Mouse (Mus musculus): ENCODE results near the gene Piezo1. TPM values are rescaled to one million over a fixed set of nuclear protein-coding genes. Genes with fewer than 3 reads are reported as not detected.
A peak's percentile ranks its signal among the peaks of the same experiment; 100 is the strongest.

Piezo1 gene
- polyA plus RNA-seq, 1 experiment from 2014 or later, result 15.6 TPM

DNA sequence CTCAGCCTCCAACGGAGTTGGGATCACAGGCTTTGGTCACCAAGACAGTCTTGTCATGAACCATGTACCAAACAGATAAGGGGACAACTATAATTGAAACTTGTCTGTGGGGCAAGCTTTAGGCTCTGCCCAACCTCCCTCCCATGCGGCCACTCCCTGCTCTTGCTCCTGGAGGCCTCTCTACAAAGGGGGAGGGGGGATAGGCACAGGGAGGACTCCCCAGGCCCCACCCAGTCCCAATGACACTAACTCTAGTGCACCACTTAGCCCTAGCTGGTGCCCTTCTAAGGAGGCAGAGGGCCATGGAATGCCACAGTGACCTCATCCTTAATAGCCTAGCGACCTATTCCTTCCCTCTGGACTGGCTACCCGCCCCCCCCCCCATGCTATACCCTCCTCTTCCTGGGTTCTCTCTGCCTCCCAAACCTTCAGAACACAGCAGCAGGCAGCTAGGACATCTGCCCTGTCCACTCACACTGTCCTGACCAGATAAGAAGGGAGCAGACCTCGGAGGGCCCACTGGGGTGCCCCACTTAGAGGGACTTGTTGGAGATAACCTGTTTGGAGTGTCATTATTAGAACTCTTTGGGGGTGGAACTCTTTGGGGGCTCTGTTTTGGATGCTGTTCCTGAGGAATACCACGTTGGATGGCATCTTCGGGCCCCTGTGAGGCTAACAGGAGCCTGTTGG is 4.9 kb downstream of the Piezo1 start:
- WGBS, result 73% methylated on average over 7 of the region's 7 CpGs
- Histone ChIP-seq H3K9me3 (ENCODE audit: control insufficient read depth, low read depth, low read length) (no peaks in the 10 kb centered on the region), H3K4me2 (replicated peaks; ENCODE audit: low read depth, low read length) (no peak overlapping the region), H3K4me3 (ENCODE audit: low read depth, low read length) (no peak overlapping the region), H3K9ac (replicated peaks; ENCODE audit: low read depth, low read length) (no peak overlapping the region), H3K27ac (ENCODE audit: low read length) (no peak overlapping the region), H3K27me3 (ENCODE audit: control insufficient read depth, insufficient read depth, low read length) (no peaks in the 10 kb centered on the region), H3K4me1 (ENCODE audit: control insufficient read depth, insufficient read depth, low read length) (peaks cover 33% of the 10 kb centered on the region), H3K36me3 (ENCODE audit: control insufficient read depth, insufficient read depth, low read length) (no peaks in the 10 kb centered on the region)
- ATAC-seq (ENCODE audit: insufficient number of reproducible peaks, insufficient read depth, low FRiP score, low read depth), result peak; percentile 33; the same call in 1 of the 2 replicates

GRCm38 (mm10) chr8:122544138-122544537 is 7.0 kb downstream of the Piezo1 start:
- Histone ChIP-seq H3K27me3 (ENCODE audit: control insufficient read depth, insufficient read depth, low read length) (no peaks in the 10 kb centered on the region), H3K36me3 (ENCODE audit: control insufficient read depth, insufficient read depth, low read length) (no peaks in the 10 kb centered on the region), H3K4me3 (ENCODE audit: low read depth, low read length) (no peak overlapping the region), H3K4me2 (replicated peaks; ENCODE audit: low read depth, low read length) (no peak overlapping the region), H3K4me1 (ENCODE audit: control insufficient read depth, insufficient read depth, low read length) (peaks cover 27% of the 10 kb centered on the region), H3K27ac (ENCODE audit: low read length) (no peak overlapping the region), H3K9me3 (ENCODE audit: control insufficient read depth, low read depth, low read length) (no peaks in the 10 kb centered on the region), H3K9ac (replicated peaks; ENCODE audit: low read depth, low read length) (no peak overlapping the region)
- no peak for ATAC-seq (ENCODE audit: insufficient number of reproducible peaks, insufficient read depth, low FRiP score, low read depth)
- 87% methylated on average over 8 of the region's 8 CpGs for WGBS

- no peak overlapping the region for H3K27ac ChIP-seq (ENCODE audit: low read length)
- H3K9ac ChIP-seq (replicated peaks; ENCODE audit: low read depth, low read length), result no peak overlapping the region
- no peak overlapping the region for H3K4me3 ChIP-seq (ENCODE audit: low read depth, low read length)
- no peaks in the 10 kb centered on the region for H3K9me3 ChIP-seq (ENCODE audit: control insufficient read depth, low read depth, low read length)
- no peaks in the 10 kb centered on the region for H3K27me3 ChIP-seq (ENCODE audit: control insufficient read depth, insufficient read depth, low read length)
- ATAC-seq (ENCODE audit: insufficient number of reproducible peaks, insufficient read depth, low FRiP score, low read depth), result no peak
- no peak overlapping the region for H3K4me2 ChIP-seq (replicated peaks; ENCODE audit: low read depth, low read length)
- 94% methylated on average over 9 of the region's 9 CpGs for WGBS
- H3K36me3 ChIP-seq (ENCODE audit: control insufficient read depth, insufficient read depth, low read length), result no peaks in the 10 kb centered on the region
- peaks cover 15% of the 10 kb centered on the region for H3K4me1 ChIP-seq (ENCODE audit: control insufficient read depth, insufficient read depth, low read length)
Observed at GRCm38 (mm10) chr8:122538310-122539076, 12.6 kb downstream of the Piezo1 start.

DNA sequence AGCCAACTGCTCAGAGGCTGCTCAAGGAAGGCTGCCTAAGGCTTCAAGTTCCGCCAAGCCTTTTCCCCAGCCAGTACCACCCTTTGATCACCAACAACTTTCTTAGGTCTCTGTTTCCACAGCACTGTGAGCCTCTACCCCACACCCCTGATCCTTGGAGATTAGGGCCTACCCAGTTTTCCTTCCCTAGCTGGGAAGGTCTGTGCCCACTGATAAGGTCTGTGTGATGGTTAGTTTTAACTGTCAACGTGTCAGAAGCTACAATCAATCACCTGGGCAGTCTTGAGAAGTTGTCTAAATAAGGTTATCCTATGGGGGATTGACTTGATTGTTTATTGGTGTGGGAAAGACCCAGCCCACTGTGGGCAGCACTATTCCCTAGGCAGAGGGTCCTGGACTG is 13.3 kb downstream of the Piezo1 start:
- Histone ChIP-seq H3K9ac (replicated peaks; ENCODE audit: low read depth, low read length) (no peak overlapping the region), H3K36me3 (ENCODE audit: control insufficient read depth, insufficient read depth, low read length) (no peaks in the 10 kb centered on the region), H3K4me1 (ENCODE audit: control insufficient read depth, insufficient read depth, low read length) (peaks cover 15% of the 10 kb centered on the region), H3K27ac (ENCODE audit: low read length) (peak overlapping the region; percentile 85), H3K9me3 (ENCODE audit: control insufficient read depth, low read depth, low read length) (no peaks in the 10 kb centered on the region), H3K4me2 (replicated peaks; ENCODE audit: low read depth, low read length) (no peak overlapping the region), H3K4me3 (ENCODE audit: low read depth, low read length) (no peak overlapping the region), H3K27me3 (ENCODE audit: control insufficient read depth, insufficient read depth, low read length) (no peaks in the 10 kb centered on the region)
- WGBS, result 64% methylated on average over 2 of the region's 2 CpGs
- ATAC-seq (ENCODE audit: insufficient number of reproducible peaks, insufficient read depth, low FRiP score, low read depth), result peak; percentile 5; the same call in 1 of the 2 replicates

- Histone ChIP-seq H3K9ac (replicated peaks; ENCODE audit: low read depth, low read length) (no peak overlapping the region), H3K9me3 (ENCODE audit: control insufficient read depth, low read depth, low read length) (no peaks in the 10 kb centered on the region), H3K36me3 (ENCODE audit: control insufficient read depth, insufficient read depth, low read length) (no peaks in the 10 kb centered on the region), H3K4me3 (ENCODE audit: low read depth, low read length) (no peak overlapping the region), H3K27ac (ENCODE audit: low read length) (peak overlapping the region; percentile 85), H3K4me1 (ENCODE audit: control insufficient read depth, insufficient read depth, low read length) (peaks cover 15% of the 10 kb centered on the region), H3K27me3 (ENCODE audit: control insufficient read depth, insufficient read depth, low read length) (no peaks in the 10 kb centered on the region), H3K4me2 (replicated peaks; ENCODE audit: low read depth, low read length) (peak overlapping the region; percentile 17; the same call in 1 of the 2 replicates)
- ATAC-seq (ENCODE audit: insufficient number of reproducible peaks, insufficient read depth, low FRiP score, low read depth), result peak; percentile 75
- WGBS, result 6% methylated on average over 6 of the region's 6 CpGs
Observed at GRCm38 (mm10) chr8:122537033-122537432, 14.1 kb downstream of the Piezo1 start.

DNA sequence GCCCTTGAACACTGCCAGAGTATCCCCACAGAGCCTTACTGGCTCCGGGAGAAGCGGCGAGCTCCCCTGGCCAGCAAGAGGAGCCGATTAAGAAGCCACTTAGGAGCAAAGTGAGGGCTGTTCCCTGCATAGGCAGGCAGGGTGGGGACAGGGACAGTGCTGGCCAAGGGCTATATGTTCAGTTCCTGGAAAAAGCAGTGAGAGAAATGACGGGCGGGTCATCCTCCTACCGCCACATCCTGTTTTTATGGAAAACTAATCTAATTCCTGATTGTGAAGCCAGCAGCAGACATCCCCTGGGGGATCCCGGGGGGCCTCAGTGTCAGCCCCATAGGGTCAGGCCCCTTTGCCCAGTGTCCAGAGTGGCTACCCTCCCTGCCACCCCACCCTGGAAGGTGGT is 19.8 kb downstream of the Piezo1 start:
- no peak overlapping the region for H3K4me3 ChIP-seq (ENCODE audit: low read depth, low read length)
- ATAC-seq (ENCODE audit: insufficient number of reproducible peaks, insufficient read depth, low FRiP score, low read depth), result no peak
- no peak overlapping the region for H3K4me2 ChIP-seq (replicated peaks; ENCODE audit: low read depth, low read length)
- no peak overlapping the region; the same call in 1 of the 2 replicates for H3K27ac ChIP-seq (ENCODE audit: low read length)
- no peak overlapping the region for H3K9ac ChIP-seq (replicated peaks; ENCODE audit: low read depth, low read length)
- no peaks in the 10 kb centered on the region for H3K9me3 ChIP-seq (ENCODE audit: control insufficient read depth, low read depth, low read length)
- no peaks in the 10 kb centered on the region for H3K36me3 ChIP-seq (ENCODE audit: control insufficient read depth, insufficient read depth, low read length)
- 83% methylated on average over 8 of the region's 8 CpGs for WGBS
- H3K27me3 ChIP-seq (ENCODE audit: control insufficient read depth, insufficient read depth, low read length), result no peaks in the 10 kb centered on the region
- H3K4me1 ChIP-seq (ENCODE audit: control insufficient read depth, insufficient read depth, low read length), result peaks cover 14% of the 10 kb centered on the region; the same call in 1 of the 2 replicates

GRCm38 (mm10) chr8:122529159-122529558 is 22.0 kb downstream of the Piezo1 start:
- Histone ChIP-seq H3K4me2 (replicated peaks; ENCODE audit: low read depth, low read length) (no peak overlapping the region), H3K27me3 (ENCODE audit: control insufficient read depth, insufficient read depth, low read length) (no peaks in the 10 kb centered on the region), H3K4me1 (ENCODE audit: control insufficient read depth, insufficient read depth, low read length) (peaks cover 27% of the 10 kb centered on the region), H3K9ac (replicated peaks; ENCODE audit: low read depth, low read length) (no peak overlapping the region), H3K36me3 (ENCODE audit: control insufficient read depth, insufficient read depth, low read length) (no peaks in the 10 kb centered on the region), H3K4me3 (ENCODE audit: low read depth, low read length) (no peak overlapping the region), H3K27ac (ENCODE audit: low read length) (no peak overlapping the region), H3K9me3 (ENCODE audit: control insufficient read depth, low read depth, low read length) (no peaks in the 10 kb centered on the region)
- whole genome bisulfite sequencing, result 87% methylated on average over 4 of the region's 4 CpGs
- ATAC-seq (ENCODE audit: insufficient number of reproducible peaks, insufficient read depth, low FRiP score, low read depth), result no peak

DNA sequence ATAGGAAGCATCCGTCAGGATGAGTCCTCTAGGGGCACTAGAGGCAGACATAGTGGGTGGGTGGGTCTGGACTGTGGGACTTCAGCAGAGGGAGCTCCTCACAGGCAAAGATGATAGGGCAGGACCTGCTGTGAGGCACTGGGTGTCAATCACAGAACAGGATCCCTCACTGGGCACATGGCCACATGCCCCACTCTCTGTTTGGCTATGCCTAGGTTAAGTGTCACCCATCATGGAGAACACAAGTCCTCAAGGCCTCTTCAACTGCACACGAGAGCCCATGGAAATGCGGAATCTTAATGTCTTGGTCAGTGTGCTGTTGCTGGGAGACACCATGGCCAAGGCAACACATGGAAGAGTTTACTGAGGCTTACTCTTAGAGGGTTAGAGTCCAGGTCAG is 23.2 kb downstream of the Piezo1 start:
- Histone ChIP-seq H3K27ac (ENCODE audit: low read length) (no peak overlapping the region), H3K4me3 (ENCODE audit: low read depth, low read length) (no peak overlapping the region), H3K27me3 (ENCODE audit: control insufficient read depth, insufficient read depth, low read length) (no peaks in the 10 kb centered on the region), H3K4me1 (ENCODE audit: control insufficient read depth, insufficient read depth, low read length) (peaks cover 39% of the 10 kb centered on the region), H3K9ac (replicated peaks; ENCODE audit: low read depth, low read length) (no peak overlapping the region), H3K36me3 (ENCODE audit: control insufficient read depth, insufficient read depth, low read length) (no peaks in the 10 kb centered on the region), H3K9me3 (ENCODE audit: control insufficient read depth, low read depth, low read length) (no peaks in the 10 kb centered on the region), H3K4me2 (replicated peaks; ENCODE audit: low read depth, low read length) (no peak overlapping the region)
- ATAC-seq (ENCODE audit: insufficient number of reproducible peaks, insufficient read depth, low FRiP score, low read depth), result no peak
- 93% methylated on average over 3 of the region's 3 CpGs for WGBS

All from stomach, embryonic 14.5 days (tissue).